Mouse (Mus musculus) lung, adult 2 months (tissue): ENCODE measurements at regions not wholly inside any gene's neighbourhood (a gene's known extent, or its start where the extent isn't known, plus 50 kb on each side); places are given as distances from the start of the nearest gene placed in this dataset.

Experiments
- CTCF ChIP-seq: fragments of 200-500 bp; IDR thresholded peaks from 2 replicates; pipeline ENCODE4 v1.5.1; 2011; ENCODE audit warnings: mild to moderate bottlenecking, low read length, control low read depth; ENCODE audit not compliant: insufficient read depth
- POLR2A ChIP-seq: fragments of 200-500 bp; IDR thresholded peaks from 2 replicates; pipeline ENCODE4 v1.6.1; 2011; ENCODE audit warnings: low read depth, mild to moderate bottlenecking, control low read depth, low read length, borderline replicate concordance; ENCODE audit errors: extremely low read depth

DNA sequence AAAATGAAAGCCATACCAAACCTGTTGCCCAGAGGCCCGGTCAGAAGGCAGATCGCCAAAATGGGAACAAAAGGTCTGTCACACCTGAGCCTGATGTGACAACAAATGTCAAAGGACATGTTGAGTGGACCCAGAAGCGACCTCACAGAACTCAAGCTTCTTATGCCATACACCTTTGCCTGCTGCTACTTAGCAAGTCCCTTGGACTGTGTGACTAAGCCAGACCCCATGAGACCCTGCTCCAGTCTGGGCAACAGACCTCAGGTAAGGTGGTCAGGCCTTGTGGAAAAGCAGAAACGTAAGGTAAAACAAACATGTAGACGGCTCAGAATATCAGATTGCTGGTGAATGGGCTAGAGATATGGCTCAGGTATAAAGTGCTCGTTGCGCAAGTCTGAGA lies 71.8 kb downstream of the Inhbb start:
- TF ChIP-seq CTCF (no peak), POLR2A (no peak)
